Mouse (Mus musculus) stomach, embryonic 16.5 days (tissue): ENCODE results near the gene Apol7a. TPM values are rescaled to one million over a fixed set of nuclear protein-coding genes. Genes with fewer than 3 reads are reported as not detected.
"Not testable (repeated sequence)": the region's sequence is repeated elsewhere in the genome, so short reads cannot be mapped to it uniquely, and the experiment has no call there.

Experiments
- ATAC-seq: fragments of 200-750 bp; cut with Nextera tagmentation; 2 replicates; pipeline ENCODE4 v1.8.0; 2017; ENCODE audit warnings: moderate number of reproducible peaks, moderate TSS enrichment; ENCODE audit not compliant: insufficient read depth, low FRiP score
- H3K27ac ChIP-seq: fragments of 300-500 bp; sonication (generic); 2 replicates; pipeline ENCODE4 v1.5.1; 2014; ENCODE audit warnings: low read length
- H3K27me3 ChIP-seq: fragments of 300-500 bp; sonication (generic); 2 replicates; pipeline ENCODE4 v1.6.1; 2014; ENCODE audit warnings: low read length, control low read depth, mixed read lengths; ENCODE audit not compliant: control insufficient read depth, insufficient read depth
- H3K36me3 ChIP-seq: fragments of 300-500 bp; sonication (generic); 2 replicates; pipeline ENCODE4 v1.6.1; 2014; ENCODE audit warnings: low read length; ENCODE audit not compliant: control insufficient read depth, insufficient read depth
- H3K4me1 ChIP-seq: fragments of 300-500 bp; sonication (generic); 2 replicates; pipeline ENCODE4 v1.6.1; 2014; ENCODE audit warnings: low read length, control low read depth, mixed read lengths; ENCODE audit not compliant: control insufficient read depth, insufficient read depth
- H3K4me2 ChIP-seq: fragments of 300-500 bp; sonication (generic); 2 replicates; pipeline ENCODE4 v1.6.1; 2014; ENCODE audit warnings: low read depth, low read length, mixed read lengths
- H3K4me3 ChIP-seq: fragments of 300-500 bp; sonication (generic); replicated peaks from 2 replicates; pipeline ENCODE4 v1.5.1; 2014; ENCODE audit warnings: mild to moderate bottlenecking, low read length
- H3K9ac ChIP-seq: fragments of 300-500 bp; sonication (generic); 2 replicates; pipeline ENCODE4 v1.6.1; 2014; ENCODE audit warnings: low read length
- H3K9me3 ChIP-seq: fragments of 300-500 bp; sonication (generic); replicated peaks from 2 replicates; pipeline ENCODE4 v1.6.1; 2016; ENCODE audit warnings: low read length, control low read depth; ENCODE audit not compliant: control insufficient read depth
- WGBS: fragments of 180-500 bp; shearing (Covaris S2); extraction: QIAGEN DNeasy Blood & Tissue Kit; methylation state at CpG from one replicate; pipeline ENCODE4 v1.1.7; 2014; 5-methylcytosine and 5-hydroxymethylcytosine counted together
- polyA plus RNA-seq: library from polyadenylated mRNA; unstranded; fragments of >200 nt; fragmentation: Nextera tagmentation; extraction: Ambion mirVana; gene quantifications from 2 replicates; pipeline ENCODE4 v1.2.1, GENCODE M21; 2015

Apol7a gene
- polyA plus RNA-seq = 9.0 and 17.9 TPM in 2 replicates

DNA sequence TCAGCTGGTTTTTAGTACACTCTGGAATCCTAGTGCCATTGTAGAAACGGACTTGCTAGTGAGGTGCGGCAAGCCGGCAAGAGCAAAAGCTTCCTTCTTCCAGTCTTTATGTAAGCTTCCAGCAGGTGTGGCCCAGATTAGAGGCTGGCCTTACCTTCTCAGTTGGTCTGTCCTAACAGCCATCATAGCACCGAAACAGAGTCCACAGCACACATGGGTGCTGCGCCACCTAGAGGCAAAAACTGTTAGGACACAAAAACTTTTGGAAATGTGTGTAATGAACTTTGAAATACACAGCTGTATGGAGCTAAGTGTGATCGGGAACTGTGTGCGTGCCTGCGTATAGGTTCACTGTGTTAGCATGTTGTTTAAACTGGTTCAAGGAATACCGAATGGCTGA is at the start of gene Apol7a:
TSS of gene Apol7a (minus strand) at position 84 of the 400 bp plus-strand sequence.
- H3K4me1 ChIP-seq, H3K36me3 ChIP-seq, H3K9ac ChIP-seq, H3K27me3 ChIP-seq, H3K9me3 ChIP-seq: not testable (repeated sequence)
- ATAC-seq = peak; percentile 38; the same call in 1 of the 2 replicates
- H3K4me2 ChIP-seq = peak within 1 kb of the TSS; percentile 34; the same call in 1 of the 2 replicates
- WGBS = 48% methylated on average over 9 of the region's 9 CpGs
- H3K4me3 ChIP-seq = peak within 1 kb of the TSS; percentile 10; the same call in 1 of the 2 replicates
- peak within 1 kb of the TSS; percentile 85 for H3K27ac ChIP-seq

DNA sequence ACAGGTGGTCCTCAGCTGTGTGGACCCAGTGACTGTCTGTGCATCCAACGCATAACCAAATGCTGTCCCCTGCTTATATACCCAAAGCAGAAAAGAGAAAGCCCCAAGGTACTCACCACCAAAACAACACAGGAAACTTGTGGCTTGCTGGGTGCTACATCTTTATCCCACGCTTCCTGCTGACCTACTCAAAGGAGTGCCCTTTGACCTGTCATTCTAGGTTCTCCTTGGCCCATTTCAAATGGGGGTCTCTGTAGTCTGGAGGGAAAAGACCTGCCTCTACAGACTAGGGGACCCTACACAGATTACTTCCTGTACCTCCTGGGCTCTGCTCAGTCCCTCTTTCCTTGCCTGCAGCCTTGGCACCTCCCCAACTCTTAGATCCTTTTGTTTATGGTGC is 48.5 kb upstream of the Apol7a start, which contains the start of gene Apol7b:
TSS of gene Apol7b (minus strand) at position 101 of the 400 bp plus-strand sequence.
- H3K36me3 ChIP-seq, H3K9ac ChIP-seq, H3K4me3 ChIP-seq, ATAC-seq, H3K27ac ChIP-seq, H3K4me2 ChIP-seq, H3K27me3 ChIP-seq, H3K9me3 ChIP-seq, H3K4me1 ChIP-seq: not testable (repeated sequence)
- 82% methylated on average over 2 of the region's 2 CpGs for WGBS

DNA sequence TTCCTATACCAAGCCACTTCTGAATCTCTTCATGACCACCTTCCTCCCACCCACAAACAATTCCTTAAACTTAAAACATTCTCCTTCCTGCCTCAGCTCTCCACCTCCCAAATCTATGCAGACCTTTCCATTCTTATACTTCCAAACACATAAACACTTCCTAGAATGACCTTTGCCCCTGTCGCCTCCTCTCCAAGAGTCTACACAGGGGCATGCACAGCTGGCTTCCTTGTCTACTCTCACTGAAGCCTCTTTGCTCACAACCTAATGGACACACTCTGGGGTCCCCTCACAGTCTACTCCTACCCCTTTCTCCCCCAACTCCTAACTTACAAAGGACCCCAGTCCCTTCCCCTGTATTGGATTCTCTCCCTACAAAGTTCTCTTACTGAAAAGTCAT is 46.8 kb upstream of the Apol7a start:
- H3K4me1 ChIP-seq, H3K9me3 ChIP-seq, H3K27ac ChIP-seq, H3K36me3 ChIP-seq, H3K9ac ChIP-seq, H3K4me2 ChIP-seq, H3K27me3 ChIP-seq, H3K4me3 ChIP-seq, ATAC-seq: not testable (repeated sequence)
- WGBS = 73% methylated on average over 1 of the region's 1 CpGs

DNA sequence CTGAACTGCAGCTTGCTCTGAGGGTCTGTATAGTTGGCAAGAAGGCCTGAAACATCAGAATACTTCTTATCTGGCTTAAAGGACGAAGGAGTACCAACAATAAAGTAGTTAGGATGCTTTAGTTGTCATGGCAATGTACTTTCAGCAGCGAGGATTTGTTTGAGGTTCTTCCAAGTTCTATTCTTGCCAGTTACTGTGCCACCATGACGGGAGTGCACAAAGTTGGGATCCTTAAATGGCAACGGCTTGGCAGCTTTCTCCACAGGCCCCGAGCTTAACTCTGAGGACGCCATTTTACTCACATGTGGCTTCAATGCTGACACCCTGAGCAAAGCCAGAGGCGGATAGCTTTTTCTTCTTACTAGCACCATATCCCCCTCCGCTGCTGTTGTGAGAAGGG is 45.8 kb upstream of the Apol7a start:
- not testable (repeated sequence) for H3K36me3 ChIP-seq, H3K4me1 ChIP-seq, H3K9me3 ChIP-seq, H3K27ac ChIP-seq, H3K4me3 ChIP-seq, H3K27me3 ChIP-seq, ATAC-seq, H3K9ac ChIP-seq, H3K4me2 ChIP-seq
- 78% methylated on average over 8 of the region's 8 CpGs for whole genome bisulfite sequencing

DNA sequence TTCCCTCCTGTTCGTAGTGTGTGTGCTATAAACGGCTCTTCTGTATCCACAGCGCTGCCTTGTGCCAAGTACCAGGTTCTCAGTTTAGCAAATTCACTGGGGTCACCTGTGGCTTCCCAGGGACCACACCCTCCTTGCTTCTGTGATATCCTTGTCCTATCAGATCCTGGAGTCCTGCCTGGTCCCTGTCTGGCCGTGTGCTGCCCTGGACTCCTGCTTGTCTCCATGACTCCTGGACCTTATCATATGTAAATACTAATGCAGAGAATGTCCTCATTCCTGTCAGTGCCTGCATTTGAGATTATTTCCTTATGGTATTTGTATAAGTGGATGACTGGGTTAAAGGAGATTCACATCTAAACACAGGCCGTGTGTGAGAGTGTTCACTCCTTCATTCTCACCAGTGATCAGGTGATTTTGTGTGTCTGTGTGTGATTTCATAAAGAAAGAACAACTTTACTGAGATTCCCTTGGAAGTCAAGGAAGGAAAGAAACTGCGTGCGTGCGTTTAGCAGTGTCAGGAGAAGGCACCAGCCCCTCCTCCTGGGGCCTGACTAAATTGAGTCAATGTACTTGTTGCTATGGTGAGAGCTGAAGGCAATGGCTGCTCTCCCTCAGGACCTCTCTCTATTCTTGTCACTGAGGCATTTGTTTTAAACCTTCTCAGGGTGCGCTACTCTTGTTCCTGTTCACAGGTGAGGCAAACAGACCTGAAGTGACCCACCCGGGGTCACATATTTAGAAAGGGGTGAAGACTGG is 30.0 kb upstream of the Apol7a start:
- H3K27ac ChIP-seq, H3K27me3 ChIP-seq, H3K9me3 ChIP-seq, H3K4me3 ChIP-seq, H3K9ac ChIP-seq, H3K36me3 ChIP-seq, H3K4me2 ChIP-seq, H3K4me1 ChIP-seq: not testable (repeated sequence)
- WGBS = 48% methylated on average over 8 of the region's 10 CpGs
- ATAC-seq = peak; percentile 68; the same call in 1 of the 2 replicates

DNA sequence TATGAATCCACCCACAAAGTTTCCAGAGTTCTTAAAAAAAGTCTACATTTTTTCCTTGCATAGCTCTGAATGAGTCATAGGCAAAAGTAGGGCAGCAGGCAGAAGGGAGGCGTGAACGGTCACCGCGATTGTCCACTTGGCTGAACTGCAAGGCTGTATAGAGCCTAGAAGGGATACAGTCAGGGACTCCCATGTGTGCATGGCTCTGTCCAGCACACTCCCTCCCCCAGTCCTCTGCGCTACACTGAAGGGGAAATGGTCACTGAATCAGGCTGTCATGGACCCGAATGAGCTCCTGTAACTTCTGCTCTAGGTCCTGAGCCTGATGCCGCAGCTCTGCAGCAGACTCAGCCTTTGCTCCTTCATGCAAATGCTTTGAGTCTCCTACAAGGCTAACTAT is 24.0 kb upstream of the Apol7a start:
- not testable (repeated sequence) for H3K4me2 ChIP-seq, H3K9me3 ChIP-seq, H3K27me3 ChIP-seq, H3K4me1 ChIP-seq, H3K9ac ChIP-seq, H3K4me3 ChIP-seq, H3K36me3 ChIP-seq, H3K27ac ChIP-seq
- ATAC-seq = peak; percentile 60; the same call in 1 of the 2 replicates
- WGBS = 56% methylated on average over 3 of the region's 7 CpGs

DNA sequence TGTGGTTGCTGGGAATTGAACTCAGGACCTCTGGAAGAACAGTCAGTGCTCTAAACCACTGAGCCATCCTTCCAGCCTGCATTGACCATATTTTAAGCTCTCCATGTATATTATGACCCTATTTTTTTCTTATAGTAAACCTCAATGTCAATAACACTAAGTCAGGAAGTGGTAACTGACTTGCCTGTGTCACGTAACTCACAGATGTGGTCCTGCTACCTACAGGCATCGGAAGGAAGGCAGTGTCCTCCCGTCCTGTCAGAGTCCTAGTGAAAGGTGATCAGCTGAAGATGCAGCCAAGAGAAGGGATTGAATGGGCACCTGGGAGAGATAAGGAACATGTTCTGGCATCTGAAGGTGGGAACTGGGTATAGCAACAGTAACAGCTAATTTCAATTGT is 20.7 kb upstream of the Apol7a start:
- not testable (repeated sequence) for H3K27ac ChIP-seq, H3K4me1 ChIP-seq, H3K4me3 ChIP-seq, ATAC-seq, H3K4me2 ChIP-seq, H3K36me3 ChIP-seq, H3K9ac ChIP-seq, H3K9me3 ChIP-seq, H3K27me3 ChIP-seq
- WGBS = no CpG with 5 or more reads among the region's 3 CpGs

DNA sequence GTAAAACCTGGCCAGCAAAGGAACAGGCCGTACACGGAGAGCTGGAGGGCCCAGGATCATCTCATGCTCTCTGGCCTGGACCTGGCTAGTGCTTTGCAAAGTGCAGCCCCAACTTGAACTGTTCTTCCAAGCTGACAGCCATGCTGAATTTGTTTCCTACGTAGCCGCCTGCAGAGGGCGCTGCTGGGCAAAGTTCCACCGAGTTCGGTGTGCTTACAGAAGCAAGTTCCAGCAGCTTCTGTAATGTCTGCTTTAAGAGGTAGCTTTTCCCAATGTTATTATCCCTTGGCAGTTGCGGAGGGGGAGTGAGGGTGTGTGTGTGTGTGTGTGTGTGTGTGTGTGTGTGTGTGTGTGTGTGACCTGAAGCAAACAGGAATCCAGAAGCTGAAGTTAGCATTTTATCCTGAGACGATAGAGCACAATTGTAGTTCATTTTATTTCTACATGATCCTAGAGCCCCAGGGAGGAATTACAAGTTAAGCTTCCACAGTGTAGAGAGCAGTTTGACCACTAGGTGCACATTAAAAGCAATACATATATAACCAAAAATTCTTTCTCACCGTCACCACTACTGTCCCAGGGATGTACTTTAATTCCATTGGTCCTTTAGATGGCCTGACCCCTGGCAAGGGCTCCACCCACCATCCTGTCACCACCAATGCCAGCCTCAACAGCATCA is 17.9 kb upstream of the Apol7a start:
- H3K27ac ChIP-seq, H3K36me3 ChIP-seq, H3K27me3 ChIP-seq, H3K9ac ChIP-seq, H3K9me3 ChIP-seq, H3K4me2 ChIP-seq, H3K4me3 ChIP-seq, H3K4me1 ChIP-seq: not testable (repeated sequence)
- WGBS = 33% methylated on average over 3 of the region's 10 CpGs
- ATAC-seq = peak; percentile 44; the same call in 1 of the 2 replicates

DNA sequence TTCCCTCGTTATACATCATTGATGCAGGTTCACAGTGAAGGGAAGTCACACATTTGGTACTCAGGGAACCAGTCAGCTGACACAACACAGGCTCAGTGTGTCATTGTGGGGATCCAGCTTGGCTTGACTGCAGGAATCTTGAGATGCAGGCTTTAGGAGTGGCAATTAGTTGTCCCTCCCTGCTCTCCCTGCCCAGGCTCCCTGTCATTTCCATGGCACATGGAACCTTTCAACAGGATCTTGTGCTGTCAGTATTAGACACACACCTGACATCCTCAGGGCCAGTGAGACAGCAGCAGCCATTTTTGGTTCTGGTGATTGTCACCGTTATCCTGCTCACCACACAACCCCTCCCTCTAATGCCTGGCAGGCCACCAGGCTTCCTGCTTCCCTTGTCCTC is 16.7 kb upstream of the Apol7a start:
- not testable (repeated sequence) for H3K4me1 ChIP-seq, H3K9ac ChIP-seq, H3K27ac ChIP-seq, H3K9me3 ChIP-seq, H3K27me3 ChIP-seq, H3K4me2 ChIP-seq, H3K36me3 ChIP-seq, H3K4me3 ChIP-seq, ATAC-seq
- WGBS = 70% methylated on average over 2 of the region's 2 CpGs
